Mouse (Mus musculus) CD4-positive naive resting alpha-beta T cell, adult 57 days (primary cell): ENCODE data around the gene Adgrl3. TPM values are rescaled to one million over a fixed set of nuclear protein-coding genes. Genes with fewer than 3 reads are reported as not detected.

ENCODE experiments used
- total RNA-seq: library from RNA; stranded (reverse); gene quantifications from one replicate; pipeline ENCODE4 v1.2.4, GENCODE M21; 2023

Gene Adgrl3
- 0.44 TPM for total RNA-seq

GRCm38 (mm10) chr5:81019590-81020254 lies at the start of gene Adgrl3:
Gene Adgrl3 (plus strand): TSS chr5:81020138.

